ENCODE assay signal across 21 mouse cellular contexts in the genomic region with DNA sequence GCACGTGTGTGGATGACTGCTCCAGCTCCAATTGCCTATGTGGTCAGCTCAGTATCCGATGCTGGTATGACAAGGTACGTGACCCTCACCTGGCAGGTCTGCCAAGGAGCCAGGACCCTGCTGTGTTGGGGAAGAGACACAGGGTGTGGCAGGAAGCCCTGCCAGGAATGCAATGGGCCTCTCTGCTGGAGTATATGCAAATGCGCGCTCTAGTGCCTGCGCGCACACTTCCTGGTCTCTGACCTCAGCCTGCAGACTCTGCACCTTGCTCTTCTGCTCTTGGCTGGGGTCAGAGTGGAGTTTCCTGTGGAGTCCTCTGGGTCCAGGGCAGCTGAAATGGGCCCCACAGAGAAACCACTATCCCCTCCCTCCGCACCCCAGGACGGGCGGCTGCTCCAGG. TPM values are rescaled to one million over a fixed set of nuclear protein-coding genes. Genes with fewer than 3 reads are reported as not detected.
DNase-seq lines count a peak whose midpoint lies in the region; ATAC-seq and TF ChIP-seq lines count a peak whose summit lies in the region.
"Had no signal": no experiment of that assay in that cellular context is flagged by ENCODE, and none has a peak within 500 bp of the region (broad histone marks: within the 10 kb centered on the region; RNA-seq: fewer than 3 reads in every experiment).

No protein-coding gene starts in this region.

- no peaks in the 10 kb centered on the region for H3K9me3 ChIP-seq in liver, embryonic 16.5 days (replicated peaks; ENCODE audit: control insufficient read depth, low read length)
- no peaks in the 10 kb centered on the region for H3K9me3 ChIP-seq in liver, postnatal 0 days (ENCODE audit: low read length)
- H3K9me3 ChIP-seq in limb, embryonic 10.5 days (replicated peaks) = no peaks in the 10 kb centered on the region
- H3K9me3 ChIP-seq: embryonic facial prominence, embryonic 12.5 days; heart, embryonic 12.5 days; liver, embryonic 15.5 days had no signal

- H3K27ac ChIP-seq in liver, embryonic 16.5 days (ENCODE audit: low read length) = no peak overlapping the region
- no peak overlapping the region for H3K27ac ChIP-seq in liver, postnatal 0 days (ENCODE audit: low read depth)
- 0 out of 2 replicates have a peak overlapping the region, but pooled peaks have one; percentile 1 for H3K27ac ChIP-seq in kidney, adult 2 months (ENCODE audit: insufficient read depth, low read depth, low read length)
- H3K27ac ChIP-seq in limb, embryonic 10.5 days = no peak overlapping the region
- H3K27ac ChIP-seq: embryonic facial prominence, embryonic 12.5 days; liver, embryonic 15.5 days; macrophage; stomach, postnatal 0 days had no signal

- H3K27me3 ChIP-seq in liver, embryonic 16.5 days (ENCODE audit: control insufficient read depth, insufficient read depth, low read depth, low read length) = no peaks in the 10 kb centered on the region
- no peaks in the 10 kb centered on the region for H3K27me3 ChIP-seq in liver, postnatal 0 days (ENCODE audit: insufficient read depth, low read length)
- H3K27me3 ChIP-seq in kidney, adult 2 months (replicated peaks; ENCODE audit: control insufficient read depth, insufficient read depth, low read length) = no peaks in the 10 kb centered on the region
- H3K27me3 ChIP-seq in limb, embryonic 10.5 days (ENCODE audit: low read depth, poor library complexity, severe bottlenecking) = no peaks in the 10 kb centered on the region
- H3K27me3 ChIP-seq: embryonic facial prominence, embryonic 12.5 days; heart, embryonic 12.5 days; liver, embryonic 15.5 days; Patski had no signal

- no peak for TF ChIP-seq CTCF in liver, postnatal 0 days (IDR thresholded peaks at IDR 0.05; ENCODE audit: low read depth)
- no peak for TF ChIP-seq CTCF in kidney, adult 2 months (conservative IDR thresholded peaks at IDR 0.05; ENCODE audit: insufficient read depth, insufficient read length, low read depth, low read length)

- TF ChIP-seq EP300 in liver, postnatal 0 days (IDR thresholded peaks at IDR 0.05; ENCODE audit: low read depth) = no peak

- peaks cover 38% of the 10 kb centered on the region for H3K36me3 ChIP-seq in liver, embryonic 16.5 days (ENCODE audit: control insufficient read depth, insufficient read depth)
- peaks cover 73% of the 10 kb centered on the region for H3K36me3 ChIP-seq in liver, postnatal 0 days (replicated peaks; ENCODE audit: insufficient read depth, low read length)
- H3K36me3 ChIP-seq in kidney, adult 2 months (ENCODE audit: control insufficient read depth, insufficient read depth, low read length) = peaks cover 3% of the 10 kb centered on the region
- H3K36me3 ChIP-seq in limb, embryonic 10.5 days = peaks cover 84% of the 10 kb centered on the region

- no peak for TF ChIP-seq POLR2A in kidney, adult 2 months (IDR thresholded peaks at IDR 0.05; ENCODE audit: low read depth, low read length)

- DNase-seq in liver, postnatal 0 days = no peak
- peak; percentile 92 for DNase-seq in R1 (ENCODE audit: low read depth, low spot score)
- peak; percentile 83 for DNase-seq in kidney, adult 2 months
- DNase-seq in limb, embryonic 10.5 days (ENCODE audit: low spot score) = no peak
- no peak for DNase-seq in T-cell, adult 2 months (ENCODE audit: low spot score)
- no peak for DNase-seq in right cerebral cortex, postnatal 4 days
- no peak for DNase-seq in neural tube, embryonic 10.5 days (ENCODE audit: extremely low spot score, low spot score)
- DNase-seq: adrenal gland, adult 2 months; cerebellum, adult 11 months; heart, postnatal 36 days; thymus, postnatal 36 days had no signal

- H3K9ac ChIP-seq in liver, embryonic 16.5 days (ENCODE audit: low read depth, low read length) = no peak overlapping the region
- no peak overlapping the region for H3K9ac ChIP-seq in liver, postnatal 0 days (replicated peaks)
- H3K9ac ChIP-seq: embryonic facial prominence, embryonic 12.5 days; heart, embryonic 12.5 days; liver, embryonic 15.5 days had no signal

- H3K4me1 ChIP-seq in liver, embryonic 16.5 days (ENCODE audit: control insufficient read depth, low read depth, low read length) = peaks cover 13% of the 10 kb centered on the region
- peaks cover 16% of the 10 kb centered on the region for H3K4me1 ChIP-seq in liver, postnatal 0 days (ENCODE audit: insufficient read depth)
- H3K4me1 ChIP-seq in kidney, adult 2 months (ENCODE audit: control insufficient read depth, insufficient read depth, low read length) = peaks cover 4% of the 10 kb centered on the region; the same call in 1 of the 2 replicates
- H3K4me1 ChIP-seq in limb, embryonic 10.5 days = peaks cover 20% of the 10 kb centered on the region

- no peak overlapping the region for H3K4me3 ChIP-seq in liver, embryonic 16.5 days (ENCODE audit: low read depth, low read length)
- H3K4me3 ChIP-seq in liver, postnatal 0 days (ENCODE audit: low read depth, low read length) = no peak overlapping the region
- no peak overlapping the region for H3K4me3 ChIP-seq in kidney, adult 2 months (ENCODE audit: insufficient read depth, low read depth, low read length)
- peak overlapping the region; percentile 2; the same call in 1 of the 2 replicates for H3K4me3 ChIP-seq in limb, embryonic 10.5 days
- H3K4me3 ChIP-seq: embryonic facial prominence, embryonic 12.5 days; heart, embryonic 12.5 days; liver, embryonic 15.5 days had no signal

- WGBS in liver, embryonic 16.5 days (ENCODE audit: insufficient replicate concordance) = 80% methylated on average over 10 of the region's 10 CpGs
- 70% methylated on average over 10 of the region's 10 CpGs for WGBS in liver, postnatal 0 days (ENCODE audit: insufficient replicate concordance)
- WGBS in kidney, adult 2 months = 51% methylated on average over 10 of the region's 10 CpGs
- WGBS in limb, embryonic 10.5 days = 88% methylated on average over 10 of the region's 10 CpGs

- H3K4me2 ChIP-seq in liver, embryonic 16.5 days (ENCODE audit: low read depth, low read length) = no peak overlapping the region
- no peak overlapping the region for H3K4me2 ChIP-seq in liver, postnatal 0 days (ENCODE audit: low read depth, low read length)
- H3K4me2 ChIP-seq: embryonic facial prominence, embryonic 12.5 days; heart, embryonic 12.5 days; liver, embryonic 15.5 days had no signal

- ATAC-seq in liver, embryonic 16.5 days (ENCODE audit: low read depth) = peak; percentile 35; the same call in 1 of the 2 replicates
- no peak for ATAC-seq in liver, postnatal 0 days
- ATAC-seq: midbrain, embryonic 16.5 days; Patski had no signal

RNA-seq across cellular contexts. Expression of gene Slc44a4, which starts 3.3 kb away (rescaled TPM):
- polyA plus RNA-seq in liver, embryonic 16.5 days (2015; fragmentation: Nextera tagmentation; extraction: Ambion mirVana) = 2.6 and 3.6 TPM in 2 replicates
- 3.5 and 3.6 TPM in 2 replicates for polyA plus RNA-seq in liver, postnatal 0 days (2015; fragmentation: Nextera tagmentation; extraction: Ambion mirVana)
- 73.5 and 88.1 TPM in 2 replicates for polyA plus RNA-seq in kidney, adult 2 months (2012; rRNA removed)
- polyA plus RNA-seq in limb, embryonic 10.5 days (2016; fragmentation: Nextera tagmentation; extraction: Ambion mirVana) = not detected in 2 replicates
- polyA plus RNA-seq: embryonic facial prominence, embryonic 12.5 days; macrophage; neural tube, embryonic 14.5 days had no signal

RNA-seq across cellular contexts. Expression of gene Ehmt2, which starts 12.7 kb away (rescaled TPM):
- 12.4 and 15.2 TPM in 2 replicates for polyA plus RNA-seq in liver, embryonic 16.5 days (2015; fragmentation: Nextera tagmentation; extraction: Ambion mirVana)
- 11.1 TPM in 2 replicates for polyA plus RNA-seq in liver, postnatal 0 days (2015; fragmentation: Nextera tagmentation; extraction: Ambion mirVana)
- 134 and 169 TPM in 2 replicates for polyA plus RNA-seq in kidney, adult 2 months (2012; rRNA removed)
- polyA plus RNA-seq in limb, embryonic 10.5 days (2016; fragmentation: Nextera tagmentation; extraction: Ambion mirVana) = 109 and 116 TPM in 2 replicates

RNA-seq across cellular contexts. Expression of gene C2, which starts 12.9 kb away (rescaled TPM):
- 30.6 and 33.9 TPM in 2 replicates for polyA plus RNA-seq in liver, embryonic 16.5 days (2015; fragmentation: Nextera tagmentation; extraction: Ambion mirVana)
- polyA plus RNA-seq in liver, postnatal 0 days (2015; fragmentation: Nextera tagmentation; extraction: Ambion mirVana) = 35.7 and 37.3 TPM in 2 replicates
- 62.9 and 73.4 TPM in 2 replicates for polyA plus RNA-seq in kidney, adult 2 months (2012; rRNA removed)
- 0.29 and 0.40 TPM in 2 replicates for polyA plus RNA-seq in limb, embryonic 10.5 days (2016; fragmentation: Nextera tagmentation; extraction: Ambion mirVana)

RNA-seq across cellular contexts. Expression of gene Neu1, which starts 20.1 kb away (rescaled TPM):
- 17.8 and 20.6 TPM in 2 replicates for polyA plus RNA-seq in liver, embryonic 16.5 days (2015; fragmentation: Nextera tagmentation; extraction: Ambion mirVana)
- 35.6 and 40.3 TPM in 2 replicates for polyA plus RNA-seq in liver, postnatal 0 days (2015; fragmentation: Nextera tagmentation; extraction: Ambion mirVana)
- polyA plus RNA-seq in kidney, adult 2 months (2012; rRNA removed) = 448 and 498 TPM in 2 replicates
- polyA plus RNA-seq in limb, embryonic 10.5 days (2016; fragmentation: Nextera tagmentation; extraction: Ambion mirVana) = 14.6 and 16.1 TPM in 2 replicates

RNA-seq across cellular contexts. Expression of gene Gm20547, which starts 29.1 kb away (rescaled TPM):
- not detected in 2 replicates for polyA plus RNA-seq in liver, embryonic 16.5 days (2015; fragmentation: Nextera tagmentation; extraction: Ambion mirVana)
- 0.25 TPM in 1 of 2 replicates, not detected in the other for polyA plus RNA-seq in liver, postnatal 0 days (2015; fragmentation: Nextera tagmentation; extraction: Ambion mirVana)
- polyA plus RNA-seq in kidney, adult 2 months (2012; rRNA removed) = 0.05 TPM in 1 of 2 replicates, not detected in the other
- polyA plus RNA-seq in limb, embryonic 10.5 days (2016; fragmentation: Nextera tagmentation; extraction: Ambion mirVana) = 0.06 TPM in 1 of 2 replicates, not detected in the other
- polyA plus RNA-seq: frontal cortex, adult 2 months; heart, embryonic 12.5 days; liver, embryonic 15.5 days; macrophage; midbrain, embryonic 16.5 days; neural tube, embryonic 14.5 days; Patski; stomach, postnatal 0 days had no signal

Comparison
In these comparisons a context has a peak if more than half of its experiments do, and no peak if none do; other contexts are left out.
1. DNase-seq: peak in R1 (single experiment) and kidney, adult 2 months (single experiment); none in liver, postnatal 0 days (single experiment), limb, embryonic 10.5 days (single experiment), T-cell, adult 2 months (single experiment), right cerebral cortex, postnatal 4 days (single experiment) and neural tube, embryonic 10.5 days (single experiment).
2. RNA of gene Slc44a4, which starts 3.3 kb away (polyA plus RNA-seq): 73.5 to 88.1 TPM in kidney, adult 2 months; 2.6 to 3.6 TPM in liver, embryonic 16.5 days, 3.5 to 3.6 TPM in liver, postnatal 0 days and not detected in limb, embryonic 10.5 days; every median in the first group is over 10 times any median in the second.
3. RNA of gene C2, which starts 12.9 kb away (polyA plus RNA-seq): 62.9 to 73.4 TPM in kidney, adult 2 months, 35.7 to 37.3 TPM in liver, postnatal 0 days and 30.6 to 33.9 TPM in liver, embryonic 16.5 days; 0.29 to 0.40 TPM in limb, embryonic 10.5 days; every median in the first group is over 10 times any median in the second.